Mouse (Mus musculus): ENCODE data around the gene Btbd35f20.
"Not testable (repeated sequence)": the region's sequence is repeated elsewhere in the genome, so short reads cannot be mapped to it uniquely, and the experiment has no call there.

Btbd35f20 gene

DNA sequence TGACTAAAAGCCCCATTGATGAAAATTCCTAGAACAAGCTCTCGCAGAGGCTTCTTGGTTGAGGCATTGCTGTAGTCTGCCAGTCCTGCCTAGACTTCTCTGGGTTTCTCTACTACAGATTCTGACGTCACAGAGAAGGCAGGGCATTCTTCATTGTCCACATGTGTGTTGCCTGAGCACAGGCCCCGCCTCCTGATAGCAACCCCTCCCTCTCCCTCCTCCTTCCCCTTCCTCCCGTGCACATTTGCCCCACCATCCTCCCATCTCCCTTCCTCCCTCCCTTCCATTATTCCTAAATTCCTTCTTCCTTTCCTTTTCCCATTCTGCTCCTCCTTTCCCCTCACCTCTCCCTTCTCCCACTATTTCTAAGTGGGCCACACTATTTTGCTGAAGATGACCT lies at the start of gene Btbd35f20:
TSS of gene Btbd35f20 (minus strand) at position 101 of the 400 bp plus-strand sequence.
- DNase-seq = not testable (repeated sequence)

Data from retina, postnatal 1 day (tissue).